Mouse (Mus musculus): ENCODE data around the gene Map3k5. TPM values are rescaled to one million over a fixed set of nuclear protein-coding genes. Genes with fewer than 3 reads are reported as not detected.
A peak's percentile ranks its signal among the peaks of the same experiment; 100 is the strongest.

The Map3k5 gene
- polyA plus RNA-seq, 1 experiment from 2014 or later, result 2.2 TPM

- H3K4me3 ChIP-seq (replicated peaks; ENCODE audit: low read depth, low read length), result no peak overlapping the region
- H3K9ac ChIP-seq (ENCODE audit: low read depth, low read length), result no peak overlapping the region
- no peak for ATAC-seq (replicated peaks; ENCODE audit: low FRiP score, low read depth)
- no peak for DNase-seq (ENCODE audit: low spot score)
- TF ChIP-seq CTCF (IDR thresholded peaks at IDR 0.05; ENCODE audit: low read depth), result no peak
- no peaks in the 10 kb centered on the region for H3K27me3 ChIP-seq (ENCODE audit: insufficient read depth, low read length)
- peaks cover 11% of the 10 kb centered on the region; the same call in 1 of the 2 replicates for H3K36me3 ChIP-seq (ENCODE audit: insufficient read depth, low read length)
- no peaks in the 10 kb centered on the region for H3K4me1 ChIP-seq (replicated peaks; ENCODE audit: insufficient read depth, low read length)
- H3K4me2 ChIP-seq (ENCODE audit: low read length), result no peak overlapping the region
- WGBS, result 54% methylated on average over 2 of the region's 2 CpGs
- H3K27ac ChIP-seq, result no peak overlapping the region
- H3K9me3 ChIP-seq (replicated peaks; ENCODE audit: low read length), result no peaks in the 10 kb centered on the region
Observed at GRCm38 (mm10) chr10:19900191-19900590, 34.1 kb upstream of the Map3k5 start.

DNA sequence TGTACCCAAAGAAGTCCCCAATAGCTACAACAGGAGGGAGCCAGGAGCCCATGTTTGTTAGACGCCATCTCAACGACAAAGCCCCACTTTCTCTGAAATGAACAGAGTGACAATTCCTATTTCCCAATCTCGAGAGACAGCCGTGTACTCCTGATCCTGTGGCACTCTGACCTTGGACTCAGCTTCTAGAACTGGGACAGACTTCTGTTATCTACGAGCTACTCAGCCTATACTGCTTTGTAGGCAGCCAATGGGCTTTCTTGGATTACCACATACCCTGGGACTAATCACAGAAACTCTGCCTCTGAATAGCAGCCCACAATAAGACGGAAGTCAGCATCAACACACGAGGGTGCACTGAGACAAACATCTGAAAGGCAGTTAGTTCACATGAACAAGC is 32.3 kb upstream of the Map3k5 start:
- H3K27ac ChIP-seq, result no peak overlapping the region
- no peak for TF ChIP-seq CTCF (IDR thresholded peaks at IDR 0.05; ENCODE audit: low read depth)
- H3K36me3 ChIP-seq (ENCODE audit: insufficient read depth, low read length), result peaks cover 8% of the 10 kb centered on the region; the same call in 1 of the 2 replicates
- ATAC-seq (replicated peaks; ENCODE audit: low FRiP score, low read depth) (no peak), DNase-seq (ENCODE audit: low spot score) (no peak)
- no peaks in the 10 kb centered on the region for H3K27me3 ChIP-seq (ENCODE audit: insufficient read depth, low read length)
- no peaks in the 10 kb centered on the region for H3K4me1 ChIP-seq (replicated peaks; ENCODE audit: insufficient read depth, low read length)
- no peak overlapping the region for H3K4me2 ChIP-seq (ENCODE audit: low read length)
- H3K4me3 ChIP-seq (replicated peaks; ENCODE audit: low read depth, low read length), result no peak overlapping the region
- no peak overlapping the region for H3K9ac ChIP-seq (ENCODE audit: low read depth, low read length)
- H3K9me3 ChIP-seq (replicated peaks; ENCODE audit: low read length), result no peaks in the 10 kb centered on the region
- WGBS, result 85% methylated on average over 7 of the region's 7 CpGs

GRCm38 (mm10) chr10:19904077-19904820 is 30.0 kb upstream of the Map3k5 start:
- TF ChIP-seq CTCF (IDR thresholded peaks at IDR 0.05; ENCODE audit: low read depth), result no peak
- Histone ChIP-seq H3K9ac (ENCODE audit: low read depth, low read length) (no peak overlapping the region), H3K4me3 (replicated peaks; ENCODE audit: low read depth, low read length) (no peak overlapping the region), H3K27me3 (ENCODE audit: insufficient read depth, low read length) (no peaks in the 10 kb centered on the region), H3K36me3 (ENCODE audit: insufficient read depth, low read length) (peaks cover 6% of the 10 kb centered on the region; the same call in 1 of the 2 replicates), H3K4me2 (ENCODE audit: low read length) (no peak overlapping the region), H3K27ac (no peak overlapping the region), H3K9me3 (replicated peaks; ENCODE audit: low read length) (no peaks in the 10 kb centered on the region), H3K4me1 (replicated peaks; ENCODE audit: insufficient read depth, low read length) (no peaks in the 10 kb centered on the region)
- no peak for ATAC-seq (replicated peaks; ENCODE audit: low FRiP score, low read depth)
- no peak for DNase-seq (ENCODE audit: low spot score)
- WGBS, result 82% methylated on average over 13 of the region's 13 CpGs

DNA sequence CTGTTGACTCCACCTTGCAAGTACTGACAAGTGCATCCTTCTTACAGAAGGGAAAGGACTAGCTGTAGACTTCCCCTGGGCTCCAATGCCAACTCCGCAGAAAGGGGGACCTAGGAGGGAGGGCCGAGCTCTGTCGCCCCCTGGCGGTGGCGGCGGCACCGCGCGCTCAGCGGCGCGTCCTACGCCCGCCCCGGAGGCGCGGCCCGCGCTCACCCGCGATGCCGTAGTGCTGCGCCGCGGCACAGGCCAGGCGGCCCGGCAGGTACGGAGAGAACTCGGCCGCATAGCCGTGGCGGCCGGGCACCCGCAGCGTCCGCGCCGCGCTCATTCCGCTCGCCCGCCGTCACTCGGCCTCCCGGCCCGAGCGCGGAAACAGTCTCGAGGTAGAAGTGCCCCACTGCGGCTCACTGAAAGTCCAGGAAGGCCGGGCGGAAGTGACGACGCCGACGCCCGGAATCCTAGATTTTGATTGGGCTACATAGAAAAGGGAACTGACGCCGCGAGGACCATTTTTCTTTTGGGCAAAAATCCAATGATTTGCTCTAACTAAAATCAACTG is 26.9 kb upstream of the Map3k5 start, which contains the start of gene Pex7:
Pex7 (minus strand) TSS at position 444 of the 559 bp plus-strand sequence.
- DNase-seq (ENCODE audit: low spot score) (peak; percentile 95), ATAC-seq (replicated peaks; ENCODE audit: low FRiP score, low read depth) (peak; percentile 96)
- Histone ChIP-seq H3K9ac (ENCODE audit: low read depth, low read length) (peak within 1 kb of the TSS; percentile 95), H3K9me3 (replicated peaks; ENCODE audit: low read length) (no peaks in the 10 kb centered on the region), H3K4me2 (ENCODE audit: low read length) (peak within 1 kb of the TSS; percentile 41), H3K36me3 (ENCODE audit: insufficient read depth, low read length) (no peaks in the 10 kb centered on the region), H3K4me1 (replicated peaks; ENCODE audit: insufficient read depth, low read length) (no peaks in the 10 kb centered on the region), H3K27ac (peak within 1 kb of the TSS; percentile 98), H3K4me3 (replicated peaks; ENCODE audit: low read depth, low read length) (peak within 1 kb of the TSS; percentile 78), H3K27me3 (ENCODE audit: insufficient read depth, low read length) (no peaks in the 10 kb centered on the region)
- under 1% methylated on average over 60 of the region's 60 CpGs for WGBS
- TF ChIP-seq CTCF (IDR thresholded peaks at IDR 0.05; ENCODE audit: low read depth), result peak; percentile 71

GRCm38 (mm10) chr10:19908076-19908475 is 26.2 kb upstream of the Map3k5 start:
- Histone ChIP-seq H3K4me2 (ENCODE audit: low read length) (peak overlapping the region; percentile 18; the same call in 1 of the 2 replicates), H3K27me3 (ENCODE audit: insufficient read depth, low read length) (no peaks in the 10 kb centered on the region), H3K4me1 (replicated peaks; ENCODE audit: insufficient read depth, low read length) (no peaks in the 10 kb centered on the region), H3K4me3 (replicated peaks; ENCODE audit: low read depth, low read length) (no peak overlapping the region), H3K9me3 (replicated peaks; ENCODE audit: low read length) (no peaks in the 10 kb centered on the region), H3K9ac (ENCODE audit: low read depth, low read length) (no peak overlapping the region), H3K27ac (peak overlapping the region; percentile 47), H3K36me3 (ENCODE audit: insufficient read depth, low read length) (no peaks in the 10 kb centered on the region)
- DNase-seq (ENCODE audit: low spot score) (peak; percentile 16), ATAC-seq (replicated peaks; ENCODE audit: low FRiP score, low read depth) (no peak)
- 59% methylated on average over 2 of the region's 2 CpGs for WGBS
- no peak for TF ChIP-seq CTCF (IDR thresholded peaks at IDR 0.05; ENCODE audit: low read depth)

DNA sequence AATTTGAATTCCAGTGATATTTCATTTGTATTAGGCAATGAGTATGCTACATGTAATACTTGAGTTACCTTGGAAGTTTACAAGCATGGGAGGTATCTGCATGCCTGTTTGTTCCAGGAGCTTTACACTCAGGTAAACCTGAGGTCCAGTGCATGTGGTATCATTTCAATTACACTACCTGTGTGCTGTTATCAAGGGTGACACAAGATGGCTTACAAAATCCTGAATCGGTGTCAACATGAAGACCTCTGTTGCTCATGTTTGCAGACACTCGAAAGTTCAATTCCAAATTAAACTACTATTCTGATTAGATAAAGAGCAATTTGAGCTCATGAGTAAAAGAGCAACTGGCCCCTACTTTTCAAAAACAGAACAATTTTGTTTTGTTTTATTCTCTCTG is 23.8 kb upstream of the Map3k5 start:
- Histone ChIP-seq H3K9me3 (replicated peaks; ENCODE audit: low read length) (no peaks in the 10 kb centered on the region), H3K4me2 (ENCODE audit: low read length) (no peak overlapping the region), H3K27me3 (ENCODE audit: insufficient read depth, low read length) (no peaks in the 10 kb centered on the region), H3K27ac (no peak overlapping the region), H3K4me3 (replicated peaks; ENCODE audit: low read depth, low read length) (no peak overlapping the region), H3K36me3 (ENCODE audit: insufficient read depth, low read length) (no peaks in the 10 kb centered on the region), H3K9ac (ENCODE audit: low read depth, low read length) (no peak overlapping the region), H3K4me1 (replicated peaks; ENCODE audit: insufficient read depth, low read length) (no peaks in the 10 kb centered on the region)
- WGBS, result 87% methylated on average over 2 of the region's 2 CpGs
- DNase-seq (ENCODE audit: low spot score), result no peak
- ATAC-seq (replicated peaks; ENCODE audit: low FRiP score, low read depth), result no peak
- TF ChIP-seq CTCF (IDR thresholded peaks at IDR 0.05; ENCODE audit: low read depth), result no peak

Data from kidney, postnatal 0 days (tissue).